Mouse (Mus musculus) adrenal gland, postnatal 36 days (tissue): ENCODE data around the gene Ube2f. TPM values are rescaled to one million over a fixed set of nuclear protein-coding genes. Genes with fewer than 3 reads are reported as not detected.

Source experiments
- total RNA-seq, 2 experiments: library from RNA; stranded (reverse); gene quantifications; 2 replicates each; pipeline ENCODE4 v1.2.3; 2021

Ube2f gene
- total RNA-seq, 2 experiments from 2014 or later: 72.8 to 94.6 TPM

Other genes with a start within 250 kb of the Ube2f start
- not detected for gene Rbm44, start 105.2 kb upstream of the Ube2f start, total RNA-seq
- 1 to 10 TPM; 6.1 to 6.3 TPM for gene Ramp1, start 70.5 kb upstream of the Ube2f start, total RNA-seq
- gene Scly, start 48.0 kb downstream of the Ube2f start, total RNA-seq: 10 to 100 TPM; 21.2 to 23.6 TPM
- gene Espnl, start 71.8 kb downstream of the Ube2f start, total RNA-seq: under 1 TPM; 0.07 to 0.10 TPM
- gene Klhl30, start 100.7 kb downstream of the Ube2f start, total RNA-seq: under 1 TPM; 0.89 to 0.96 TPM
- 10 to 100 TPM in 1 of 2 experiments, 1 to 10 TPM in 1; 3.8 to 42.2 TPM for gene Erfe, start 116.1 kb downstream of the Ube2f start, total RNA-seq
- gene Ilkap, start 148.5 kb downstream of the Ube2f start, total RNA-seq: 100 to 1,000 TPM in 1 of 2 experiments, 10 to 100 TPM in 1; 97.0 to 132 TPM
- gene Hes6, start 163.7 kb downstream of the Ube2f start, total RNA-seq: 100 to 1,000 TPM; 274 to 679 TPM
- 10 to 100 TPM; 37.1 to 84.7 TPM for gene Per2, start 209.0 kb downstream of the Ube2f start, total RNA-seq
- 10 to 100 TPM; 11.2 to 16.9 TPM for gene Traf3ip1, start 244.3 kb downstream of the Ube2f start, total RNA-seq